Mouse (Mus musculus): Measurements from ENCODE around the gene D430019H16Rik. TPM values are rescaled to one million over a fixed set of nuclear protein-coding genes. Genes with fewer than 3 reads are reported as not detected.

Gene D430019H16Rik
- polyA plus RNA-seq, 1 experiment from 2014 or later: 2.5 TPM

DNA sequence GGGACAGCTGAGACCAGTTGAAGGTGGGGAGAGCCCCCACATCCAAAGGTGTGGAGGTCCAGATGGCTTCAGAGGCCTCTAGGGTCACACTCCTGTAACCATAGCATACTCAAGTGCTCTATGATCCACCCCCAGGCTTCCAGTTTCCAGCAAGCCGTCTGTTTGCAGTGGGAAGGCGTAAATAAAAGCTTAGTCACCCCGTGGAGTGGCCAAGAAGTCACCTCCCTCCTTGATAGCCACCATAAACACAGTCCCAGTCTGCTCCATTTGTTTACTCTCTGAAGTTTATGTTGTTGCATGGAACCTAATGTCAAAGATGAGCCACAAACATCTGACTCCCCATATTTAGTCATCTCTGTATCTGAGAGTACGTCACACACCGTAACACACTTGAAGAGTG lies 83.5 kb downstream of the D430019H16Rik start:
- peaks cover 5% of the 10 kb centered on the region; the same call in 1 of the 2 replicates for H3K9me3 ChIP-seq (ENCODE audit: control insufficient read depth, low read length)
- no peak for ATAC-seq (ENCODE audit: low FRiP score, low TSS enrichment)

DNA sequence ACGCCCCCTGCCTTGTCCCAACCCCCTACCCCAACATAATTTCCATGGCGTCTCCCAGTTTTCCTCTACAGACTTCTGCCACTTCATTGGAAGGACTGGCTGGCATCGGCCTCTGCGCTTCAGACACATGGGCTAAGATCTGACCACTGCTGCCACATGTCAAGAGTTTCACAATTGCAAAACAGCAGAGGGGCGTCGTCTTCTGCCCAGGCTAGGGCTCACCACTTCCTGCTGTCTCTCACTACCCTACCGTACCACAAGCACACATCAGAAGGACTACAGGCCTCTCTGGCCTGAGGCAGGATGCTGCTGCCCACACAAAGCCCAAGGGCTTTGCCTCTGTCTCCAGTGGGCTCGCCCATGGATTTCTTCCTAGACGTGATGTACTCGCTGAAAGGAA lies 86.0 kb downstream of the D430019H16Rik start:
- WGBS: 92% methylated on average over 10 of the region's 10 CpGs
- Histone ChIP-seq H3K27ac (ENCODE audit: low read depth, low read length) (no peak overlapping the region), H3K27me3 (ENCODE audit: control insufficient read depth, insufficient read depth, low read length) (no peaks in the 10 kb centered on the region), H3K36me3 (ENCODE audit: control insufficient read depth, insufficient read depth, low read length) (no peaks in the 10 kb centered on the region), H3K4me1 (ENCODE audit: control insufficient read depth, insufficient read depth, low read length) (no peaks in the 10 kb centered on the region), H3K9ac (ENCODE audit: low read depth, low read length) (no peak overlapping the region), H3K4me3 (ENCODE audit: low read length) (no peak overlapping the region), H3K4me2 (replicated peaks; ENCODE audit: low read depth, low read length) (no peak overlapping the region), H3K9me3 (ENCODE audit: control insufficient read depth, low read length) (peaks cover 5% of the 10 kb centered on the region; the same call in 1 of the 2 replicates)
- ATAC-seq (ENCODE audit: low FRiP score, low TSS enrichment): no peak

More for the DNA sequence above, 83.5 kb downstream of the D430019H16Rik start:
- Histone ChIP-seq H3K36me3 (ENCODE audit: control insufficient read depth, insufficient read depth, low read length) (no peaks in the 10 kb centered on the region), H3K4me3 (ENCODE audit: low read length) (no peak overlapping the region), H3K4me1 (ENCODE audit: control insufficient read depth, insufficient read depth, low read length) (no peaks in the 10 kb centered on the region), H3K27me3 (ENCODE audit: control insufficient read depth, insufficient read depth, low read length) (no peaks in the 10 kb centered on the region), H3K27ac (ENCODE audit: low read depth, low read length) (no peak overlapping the region), H3K9ac (ENCODE audit: low read depth, low read length) (no peak overlapping the region), H3K4me2 (replicated peaks; ENCODE audit: low read depth, low read length) (no peak overlapping the region)
- WGBS: 46% methylated on average over 5 of the region's 5 CpGs

DNA sequence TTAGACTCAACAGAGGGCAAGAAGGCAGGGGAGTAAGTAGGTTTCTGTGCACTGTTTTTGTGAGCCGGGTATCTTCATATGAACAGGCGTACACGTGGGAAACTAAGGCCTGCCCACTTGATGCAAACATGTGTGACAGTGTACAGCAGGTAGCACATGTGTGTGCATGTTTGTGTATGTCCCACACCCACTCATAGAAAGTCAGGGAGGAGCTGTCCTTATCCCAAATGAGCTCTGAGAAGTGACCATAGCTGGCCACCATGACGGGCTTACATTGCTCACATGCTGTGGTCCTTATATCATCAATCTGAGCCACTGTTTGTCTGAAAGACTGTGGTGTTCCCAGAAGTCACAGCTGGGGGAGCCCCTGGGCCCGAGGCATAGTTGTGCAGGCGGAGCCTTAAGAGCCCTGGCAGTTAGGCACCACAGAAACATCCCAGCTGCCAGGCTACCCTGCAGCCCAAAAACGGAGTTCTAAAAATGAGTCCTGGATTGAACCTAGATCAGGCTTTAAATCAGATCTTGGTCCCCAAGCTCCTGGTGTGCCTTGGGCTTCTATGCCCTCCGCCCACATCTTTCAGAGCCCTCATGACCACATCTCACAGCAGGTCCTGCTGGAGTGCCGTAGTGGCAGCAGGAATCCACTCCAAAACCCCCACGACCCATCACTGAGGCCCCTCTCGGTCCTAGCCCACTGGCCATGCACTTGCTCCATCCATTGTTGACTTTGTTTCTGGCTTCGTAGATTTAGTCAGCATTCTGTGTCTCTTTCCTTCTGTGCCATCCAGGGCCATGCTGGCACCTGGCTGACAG lies 88.1 kb downstream of the D430019H16Rik start:
- no peak overlapping the region for H3K27ac ChIP-seq (ENCODE audit: low read depth, low read length)
- peaks cover 5% of the 10 kb centered on the region; the same call in 1 of the 2 replicates for H3K9me3 ChIP-seq (ENCODE audit: control insufficient read depth, low read length)
- H3K36me3 ChIP-seq (ENCODE audit: control insufficient read depth, insufficient read depth, low read length): no peaks in the 10 kb centered on the region
- ATAC-seq (ENCODE audit: low FRiP score, low TSS enrichment): no peak
- H3K4me2 ChIP-seq (replicated peaks; ENCODE audit: low read depth, low read length): no peak overlapping the region
- WGBS: 74% methylated on average over 12 of the region's 12 CpGs
- no peak overlapping the region for H3K9ac ChIP-seq (ENCODE audit: low read depth, low read length)
- H3K4me1 ChIP-seq (ENCODE audit: control insufficient read depth, insufficient read depth, low read length): no peaks in the 10 kb centered on the region
- H3K27me3 ChIP-seq (ENCODE audit: control insufficient read depth, insufficient read depth, low read length): no peaks in the 10 kb centered on the region
- no peak overlapping the region for H3K4me3 ChIP-seq (ENCODE audit: low read length)

DNA sequence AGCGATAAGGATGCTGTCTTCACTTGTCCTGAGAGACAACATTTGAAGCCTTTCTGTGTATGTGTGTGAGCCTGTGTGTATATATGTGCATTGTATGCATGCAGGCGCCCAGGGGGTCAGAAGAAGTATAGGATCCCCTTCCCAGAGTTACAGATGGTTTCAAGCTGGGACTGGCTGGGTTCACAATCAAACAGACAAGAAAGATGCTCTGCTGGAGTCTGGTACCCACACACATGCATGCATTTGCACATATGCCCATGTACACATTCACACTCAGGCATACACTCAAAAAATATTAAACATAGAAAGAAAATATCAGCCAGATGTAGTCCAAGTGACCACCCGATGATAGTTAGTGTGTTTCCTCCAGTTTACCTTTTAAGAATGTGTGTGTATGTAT lies 88.9 kb downstream of the D430019H16Rik start:
- Histone ChIP-seq H3K9ac (ENCODE audit: low read depth, low read length) (no peak overlapping the region), H3K4me2 (replicated peaks; ENCODE audit: low read depth, low read length) (no peak overlapping the region), H3K27ac (ENCODE audit: low read depth, low read length) (no peak overlapping the region), H3K9me3 (ENCODE audit: control insufficient read depth, low read length) (peaks cover 5% of the 10 kb centered on the region; the same call in 1 of the 2 replicates), H3K36me3 (ENCODE audit: control insufficient read depth, insufficient read depth, low read length) (no peaks in the 10 kb centered on the region), H3K27me3 (ENCODE audit: control insufficient read depth, insufficient read depth, low read length) (no peaks in the 10 kb centered on the region), H3K4me1 (ENCODE audit: control insufficient read depth, insufficient read depth, low read length) (no peaks in the 10 kb centered on the region), H3K4me3 (ENCODE audit: low read length) (no peak overlapping the region)
- ATAC-seq (ENCODE audit: low FRiP score, low TSS enrichment): no peak
- WGBS: 82% methylated on average over 3 of the region's 3 CpGs

Other genes with a start within 250 kb of the D430019H16Rik start
- not detected in 2 replicates for gene Tcl1, start 231.1 kb upstream of the D430019H16Rik start, polyA plus RNA-seq (2014; fragmentation: Nextera tagmentation; extraction: Ambion mirVana)
- 0.09 and 0.10 TPM in 2 replicates for gene Tunar, start 120.0 kb upstream of the D430019H16Rik start, polyA plus RNA-seq (2014; fragmentation: Nextera tagmentation; extraction: Ambion mirVana)
- 0.12 and 0.14 TPM in 2 replicates for gene Bdkrb2, start 109.4 kb downstream of the D430019H16Rik start, polyA plus RNA-seq (2014; fragmentation: Nextera tagmentation; extraction: Ambion mirVana)
- gene Bdkrb1, start 149.2 kb downstream of the D430019H16Rik start, polyA plus RNA-seq (2014; fragmentation: Nextera tagmentation; extraction: Ambion mirVana): not detected in 2 replicates
- gene Gskip, start 231.0 kb downstream of the D430019H16Rik start, polyA plus RNA-seq (2014; fragmentation: Nextera tagmentation; extraction: Ambion mirVana): 28.1 and 29.6 TPM in 2 replicates
- 9.5 and 17.2 TPM in 2 replicates for gene Atg2b, start 231.4 kb downstream of the D430019H16Rik start, polyA plus RNA-seq (2014; fragmentation: Nextera tagmentation; extraction: Ambion mirVana)

All from kidney, embryonic 14.5 days (tissue).